Mouse (Mus musculus) heart, adult 2 months (tissue): ENCODE data around the gene Lamp2. TPM values are rescaled to one million over a fixed set of nuclear protein-coding genes. Genes with fewer than 3 reads are reported as not detected.
"Not testable (repeated sequence)": the region's sequence is repeated elsewhere in the genome, so short reads cannot be mapped to it uniquely, and the experiment has no call there.

Experiments
- DNase-seq, 2 experiments: peaks; one replicate each; pipeline ENCODE4 v3.0.0; 2021
- H3K27ac ChIP-seq: fragments of 200-600 bp; 2 replicates; pipeline ENCODE4 v1.8.1; 2022
- H3K27me3 ChIP-seq: fragments of 200-500 bp; 2 replicates; pipeline ENCODE4 v1.6.1; 2012; ENCODE audit warnings: mild to moderate bottlenecking, low read length, inconsistent platforms, mixed read lengths; ENCODE audit not compliant: control insufficient read depth, insufficient read depth
- H3K36me3 ChIP-seq: fragments of 200-500 bp; 2 replicates; pipeline ENCODE4 v1.6.1; 2012; ENCODE audit warnings: low read length, inconsistent platforms; ENCODE audit not compliant: control insufficient read depth, insufficient read depth
- H3K4me1 ChIP-seq: fragments of 200-500 bp; 2 replicates; pipeline ENCODE4 v1.6.1; 2011; ENCODE audit warnings: low read length; ENCODE audit not compliant: control insufficient read depth, insufficient read depth
- H3K4me3 ChIP-seq: fragments of 200-600 bp; 2 replicates; pipeline ENCODE4 v1.8.1; 2022
- H3K79me2 ChIP-seq: fragments of 200-500 bp; replicated peaks from 2 replicates; pipeline ENCODE4 v1.6.1; 2012; ENCODE audit warnings: mild to moderate bottlenecking, inconsistent platforms, low read length, moderate library complexity, mixed read lengths; ENCODE audit not compliant: control insufficient read depth, insufficient read depth
- H3K9ac ChIP-seq: fragments of 200-500 bp; 2 replicates; pipeline ENCODE4 v1.6.1; 2012; ENCODE audit warnings: low read depth, mild to moderate bottlenecking, control low read depth, inconsistent platforms, low read length, mixed read lengths
- CTCF ChIP-seq: fragments of 200-600 bp; IDR thresholded peaks from 2 replicates; pipeline ENCODE4 v1.8.1; 2022; ENCODE audit warnings: antibody characterized with exemption, mild to moderate bottlenecking, moderate library complexity
- EP300 ChIP-seq: fragments of 200-500 bp; IDR thresholded peaks from 2 replicates; pipeline ENCODE4 v1.6.1; 2011; ENCODE audit warnings: low read depth, low read length, control low read depth; ENCODE audit not compliant: insufficient read depth
- POLR2A ChIP-seq: fragments of 200-500 bp; IDR thresholded peaks from 2 replicates; pipeline ENCODE4 v1.6.1; 2011; ENCODE audit warnings: mild to moderate bottlenecking, low read depth, low read length, control low read depth; ENCODE audit not compliant: insufficient read depth
- WGBS: fragments of 180-500 bp; shearing (Covaris S2); methylation state at CpG from one replicate; pipeline ENCODE4 v1.1.7; 2018; 5-methylcytosine and 5-hydroxymethylcytosine counted together
- intact Hi-C: fragments of 180-260 bp; cut with DNase I; formaldehyde crosslinking; loops from one replicate; pipeline ENCODE4 v1.15.1; 2025
- long read RNA-seq: library from polyadenylated mRNA; stranded (forward); transcript quantifications from one replicate; pipeline ENCODE4 v2.0.0, GENCODE M21; 2021
- polyA plus RNA-seq: library from polyadenylated mRNA; depleted of rRNA; stranded (reverse); fragments of >200 nt; gene quantifications from 2 replicates; pipeline ENCODE4 v1.2.3, GENCODE M21; 2012; rRNA removed
- total RNA-seq, 2 experiments: library from RNA; stranded (reverse); gene quantifications; 2 replicates each; pipeline ENCODE4 v1.2.3; 2021

The Lamp2 gene
- total RNA-seq, result 100 to 1,000 TPM; 116 to 149 TPM
- polyA plus RNA-seq, result 59.2 and 125 TPM in 2 replicates
- long read RNA-seq, transcript Lamp2-201 (9 exons, 1,769 nt), result minor isoform, 44 of 272 reads
- long read RNA-seq, transcript Lamp2-202 (9 exons, 3,604 nt), result major isoform, 193 of 272 reads
- long read RNA-seq, transcript Lamp2-203 (9 exons, 2,184 nt), result minor isoform, 18 of 272 reads
- long read RNA-seq, partial matches to known transcripts, result 4 of 272 reads
- long read RNA-seq, other reads (novel, unspliced or antisense), result 13 of 272 reads

DNA sequence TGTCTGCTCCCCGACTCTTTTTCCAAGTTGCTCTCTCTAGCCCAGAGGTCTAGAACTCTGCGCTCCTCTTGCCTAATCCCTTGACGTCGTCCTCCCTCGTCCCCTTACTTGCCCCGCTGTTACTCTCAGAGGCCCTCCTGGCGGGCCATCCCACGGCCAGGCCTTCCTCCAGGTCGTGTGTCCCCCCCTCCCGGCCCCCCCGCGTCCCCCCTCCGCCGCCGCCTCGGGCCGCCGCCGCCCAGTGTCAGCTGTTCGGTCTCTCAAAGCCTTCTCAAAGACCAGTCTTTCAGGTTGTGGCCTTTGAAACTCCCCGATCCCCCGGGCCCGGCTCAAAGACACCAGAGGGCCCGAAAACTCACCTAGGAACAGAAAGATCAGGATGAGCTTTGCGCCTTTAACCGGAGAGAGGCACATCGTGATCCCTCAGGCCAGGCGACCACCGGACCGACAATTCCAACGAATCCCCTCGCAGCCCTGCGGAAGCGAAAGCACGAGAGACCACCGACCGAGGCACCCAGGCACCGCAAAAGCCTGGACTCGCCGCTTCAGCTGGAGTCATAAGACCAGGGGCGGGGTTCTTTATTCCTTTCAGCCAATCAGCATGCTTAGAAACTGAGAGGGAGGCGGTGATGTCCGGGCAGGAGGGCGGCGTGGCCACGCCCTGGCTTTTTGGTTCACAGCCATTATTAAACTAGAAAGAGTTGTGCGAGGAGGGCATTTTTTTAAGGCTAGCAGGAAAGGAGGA lies at the start of gene Lamp2:
Gene Lamp2 (minus strand): TSS at position 565 of the 745 bp plus-strand sequence.
- peaks cover 4% of the 10 kb centered on the region; the same call in 1 of the 2 replicates for H3K36me3 ChIP-seq
- intact Hi-C loops, result loop anchor here (1.0 to 10.0 kb wide), 3 partner anchors 17 to 149 kb away; partner anchors contain the start of gene Mcts1
- peak within 1 kb of the TSS; percentile 61 for H3K4me3 ChIP-seq
- DNase-seq, result peak; percentile 76 to 86
- 0 out of 2 replicates have a peak, but pooled peaks have one; percentile 36 for TF ChIP-seq EP300
- TF ChIP-seq POLR2A, result peak; percentile 94
- TF ChIP-seq CTCF, result no peak
- H3K27ac ChIP-seq, result peak within 1 kb of the TSS; percentile 93
- WGBS, result 14% methylated on average over 44 of the region's 47 CpGs
- H3K4me1 ChIP-seq, result peaks cover 3% of the 10 kb centered on the region
- no peaks in the 10 kb centered on the region for H3K79me2 ChIP-seq
- no peaks in the 10 kb centered on the region for H3K27me3 ChIP-seq
- peak within 1 kb of the TSS; percentile 59 for H3K9ac ChIP-seq

- DNase-seq, result no peak
- Histone ChIP-seq H3K79me2 (no peaks in the 10 kb centered on the region), H3K4me3 (no peak overlapping the region), H3K27ac (no peak overlapping the region), H3K36me3 (no peaks in the 10 kb centered on the region), H3K27me3 (no peaks in the 10 kb centered on the region), H3K9ac (no peak overlapping the region), H3K4me1 (no peaks in the 10 kb centered on the region)
- intact Hi-C loops, result no loop called here
- TF ChIP-seq EP300 (no peak), POLR2A (no peak), CTCF (no peak)
- WGBS, result 88% methylated on average over 14 of the region's 14 CpGs
Observed at GRCm38 (mm10) chrX:38504846-38505245, 48.6 kb upstream of the Lamp2 start.

DNA sequence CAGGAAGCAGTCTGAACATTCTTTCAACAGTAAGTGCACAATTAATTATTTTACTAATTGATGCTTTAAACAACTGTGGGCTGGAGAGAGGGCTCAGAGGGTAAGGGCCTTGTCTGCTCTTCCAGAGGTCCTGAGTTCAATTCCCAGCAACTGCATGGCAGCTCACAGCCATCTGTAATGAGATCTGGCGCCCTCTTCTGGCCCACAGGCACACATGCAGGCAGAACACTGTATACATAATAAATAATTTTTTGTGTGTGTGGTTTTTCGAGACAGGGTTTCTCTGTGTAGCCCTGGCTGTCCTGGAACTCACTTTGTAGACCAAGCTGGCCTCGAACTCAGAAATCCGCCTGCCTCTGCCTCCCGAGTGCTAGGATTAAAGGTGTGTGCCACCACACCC lies 45.9 kb upstream of the Lamp2 start:
- H3K4me1 ChIP-seq, H3K79me2 ChIP-seq, H3K4me3 ChIP-seq, H3K27me3 ChIP-seq, intact Hi-C loops, H3K9ac ChIP-seq, DNase-seq, H3K36me3 ChIP-seq, H3K27ac ChIP-seq: not testable (repeated sequence)
- 66% methylated on average over 5 of the region's 5 CpGs for WGBS
- peak; percentile 47 for TF ChIP-seq CTCF

DNA sequence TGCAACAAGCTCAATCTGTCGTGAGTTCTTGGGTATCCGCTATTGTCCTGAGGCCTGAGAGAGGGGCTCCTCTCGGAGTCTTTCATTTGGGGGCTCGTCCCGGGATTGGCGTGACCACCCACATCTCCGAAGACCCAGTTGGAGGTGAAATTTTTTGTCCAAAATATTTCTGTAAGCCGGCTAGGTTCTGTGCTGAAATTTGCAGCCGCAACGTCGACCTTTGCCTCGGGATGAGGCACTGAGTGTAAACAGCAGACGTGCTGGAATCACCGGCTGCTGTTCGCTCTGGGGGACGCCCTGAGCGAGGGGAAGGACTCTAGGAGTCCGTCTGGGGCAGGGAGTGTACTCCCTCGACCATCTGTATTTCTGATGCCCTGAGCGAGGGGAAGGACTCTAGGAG lies 29.2 kb upstream of the Lamp2 start:
- 39% methylated on average over 20 of the region's 20 CpGs for WGBS
- H3K27me3 ChIP-seq, H3K4me1 ChIP-seq, intact Hi-C loops, DNase-seq, H3K27ac ChIP-seq, H3K36me3 ChIP-seq, H3K4me3 ChIP-seq, H3K79me2 ChIP-seq, H3K9ac ChIP-seq: not testable (repeated sequence)

- H3K4me1 ChIP-seq, result no peaks in the 10 kb centered on the region
- 57% methylated on average over 1 of the region's 1 CpGs for WGBS
- H3K27ac ChIP-seq, result no peak overlapping the region
- H3K36me3 ChIP-seq, result no peaks in the 10 kb centered on the region
- no peak overlapping the region for H3K9ac ChIP-seq
- TF ChIP-seq POLR2A (no peak), EP300 (no peak), CTCF (no peak)
- no peak for DNase-seq
- no peak overlapping the region for H3K4me3 ChIP-seq
- H3K27me3 ChIP-seq, result no peaks in the 10 kb centered on the region
- H3K79me2 ChIP-seq, result no peaks in the 10 kb centered on the region
- intact Hi-C loops, result no loop called here
Observed at GRCm38 (mm10) chrX:38478583-38478982, 22.3 kb upstream of the Lamp2 start.

GRCm38 (mm10) chrX:38473537-38474299 lies 17.5 kb upstream of the Lamp2 start:
- H3K9ac ChIP-seq, result peak overlapping the region; percentile 67
- intact Hi-C loops, result loop anchor here (1.0 kb wide), 1 partner anchor 17 kb away; the partner anchor contains the start of gene Lamp2
- WGBS, result 13% methylated on average over 32 of the region's 32 CpGs
- peak overlapping the region; percentile 91 for H3K27ac ChIP-seq
- no peaks in the 10 kb centered on the region for H3K27me3 ChIP-seq
- peak; percentile 76 to 89 for DNase-seq
- H3K36me3 ChIP-seq, result no peaks in the 10 kb centered on the region
- no peaks in the 10 kb centered on the region for H3K4me1 ChIP-seq
- H3K79me2 ChIP-seq, result no peaks in the 10 kb centered on the region
- peak overlapping the region; percentile 64 for H3K4me3 ChIP-seq
- 0 out of 2 replicates have a peak, but pooled peaks have one; percentile 56 for TF ChIP-seq EP300
- TF ChIP-seq POLR2A, result peak; percentile 50; the same call in 1 of the 2 replicates
- TF ChIP-seq CTCF, result peak; percentile 77
